Mouse (Mus musculus) right cerebral cortex, postnatal 25 days (tissue): ENCODE results near the gene Adipoq.
A peak's percentile ranks its signal among the peaks of the same experiment; 100 is the strongest.

Experiments
- DNase-seq: peaks from one replicate; pipeline ENCODE4 v3.0.0; 2022

Adipoq gene

GRCm38 (mm10) chr16:23117173-23117572 lies 29.2 kb upstream of the Adipoq start:
- DNase-seq = no peak

DNA sequence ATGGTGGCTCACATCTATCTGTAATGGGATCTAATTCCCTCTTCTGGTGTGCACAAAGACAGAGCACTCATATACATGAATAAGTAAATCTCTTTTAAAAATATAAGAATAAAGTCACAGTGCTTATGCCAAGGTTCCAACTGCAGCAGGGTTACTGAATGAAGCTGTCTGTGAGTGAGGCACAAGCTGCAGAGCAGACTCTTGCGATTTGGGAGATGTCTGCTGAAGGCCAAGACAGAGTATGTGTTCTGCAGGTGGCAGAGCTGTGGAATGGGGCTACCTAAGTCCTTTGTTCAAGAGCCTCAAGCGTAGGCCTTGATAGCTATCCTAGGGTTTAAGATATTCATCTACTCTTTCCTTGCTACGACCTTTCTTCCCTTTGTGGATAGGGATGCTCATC lies 23.9 kb upstream of the Adipoq start:
- DNase-seq = no peak

DNA sequence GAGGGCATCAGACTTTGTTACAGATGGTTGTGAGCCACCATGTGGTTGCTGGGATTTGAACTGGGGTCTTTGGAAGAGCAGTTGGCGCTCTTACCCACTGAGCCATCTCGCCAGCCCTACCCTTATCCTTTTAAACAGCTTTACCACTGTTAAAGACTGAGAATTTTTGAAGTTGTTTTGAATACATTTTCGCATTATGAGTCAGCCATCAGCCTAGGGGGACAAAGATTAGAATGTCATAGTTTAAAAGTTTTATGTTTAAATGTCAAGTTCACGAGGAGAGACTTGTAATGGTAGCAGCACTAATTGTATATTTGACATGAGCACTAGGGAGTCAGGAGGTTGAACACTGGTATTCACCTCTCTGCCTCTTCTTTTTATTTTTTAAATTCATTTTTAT lies 23.2 kb upstream of the Adipoq start:
- DNase-seq = no peak

GRCm38 (mm10) chr16:23124398-23124797 lies 21.9 kb upstream of the Adipoq start:
- DNase-seq = no peak

GRCm38 (mm10) chr16:23127311-23127672 lies 19.0 kb upstream of the Adipoq start:
- no peak for DNase-seq

GRCm38 (mm10) chr16:23127673-23128375 lies 18.5 kb upstream of the Adipoq start, which contains the start of gene Rfc4:
TSS of gene Rfc4 (minus strand) at chr16:23127737.
- peak; percentile 95 for DNase-seq

DNA sequence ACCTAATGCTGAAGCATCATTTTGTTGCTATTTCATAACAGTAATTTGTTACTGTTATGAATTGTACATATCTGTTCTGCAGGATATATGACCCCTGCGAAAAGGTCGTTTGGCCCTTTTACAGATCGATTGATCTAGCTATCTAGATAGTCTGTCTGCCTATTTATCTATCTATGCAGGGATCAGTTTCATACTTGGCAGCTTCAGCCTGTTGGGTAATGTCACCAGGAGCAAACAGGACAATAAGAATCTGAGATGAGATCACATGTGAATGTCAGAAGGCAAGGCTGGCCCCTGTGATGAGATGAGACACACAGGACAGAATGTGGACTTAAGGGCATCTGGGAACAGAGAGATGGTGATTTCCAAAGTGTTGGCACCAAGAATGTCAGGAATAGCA lies 16.0 kb upstream of the Adipoq start:
- no peak for DNase-seq

DNA sequence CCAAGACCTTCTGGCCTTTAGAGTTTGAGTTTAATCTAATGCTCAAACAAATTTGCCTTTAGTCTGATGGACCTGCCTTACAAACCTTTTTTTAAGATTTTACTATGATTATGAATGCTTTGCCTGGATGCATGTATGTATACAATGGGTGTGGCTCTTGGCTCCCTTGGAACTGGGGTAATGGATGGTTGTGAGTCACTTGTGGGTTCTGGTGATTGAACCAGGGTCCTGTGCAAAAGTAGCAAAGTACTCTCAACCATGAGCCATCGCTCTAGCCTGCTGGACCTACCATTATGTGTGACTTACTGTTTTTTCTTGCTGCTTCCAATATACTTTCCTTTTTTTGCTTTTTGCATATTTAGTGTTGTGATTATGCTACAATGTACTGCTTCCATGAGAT lies 14.0 kb upstream of the Adipoq start:
- DNase-seq = no peak

- no peak for DNase-seq
Observed at GRCm38 (mm10) chr16:23135421-23136149, 10.8 kb upstream of the Adipoq start.

DNA sequence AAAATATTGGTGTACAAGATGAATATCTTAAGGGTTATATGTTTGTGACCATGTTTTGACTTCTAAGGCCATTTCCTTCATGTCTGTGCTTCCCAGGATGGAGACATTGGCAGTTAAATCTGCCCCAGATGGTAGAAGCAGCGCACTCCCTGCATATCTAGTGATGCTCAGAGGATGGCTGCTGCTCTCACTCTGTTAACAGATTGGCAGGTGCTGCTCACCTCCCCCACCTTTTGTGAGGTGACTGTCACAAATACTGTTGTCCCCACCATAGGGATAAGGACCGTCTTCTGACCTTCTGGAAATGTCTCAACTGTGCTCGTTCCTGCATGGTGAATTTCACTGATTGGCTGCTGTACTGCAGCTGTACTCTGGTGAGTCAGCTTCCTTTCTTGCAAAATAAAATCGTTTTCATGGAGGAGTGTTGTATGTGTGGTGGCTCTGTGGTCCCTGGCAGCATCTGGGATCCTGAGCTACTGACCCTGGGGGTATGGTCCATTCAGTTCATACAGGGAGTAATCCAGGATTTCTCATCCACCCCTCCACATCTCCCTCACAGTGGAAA lies 9.8 kb upstream of the Adipoq start:
- no peak for DNase-seq

DNA sequence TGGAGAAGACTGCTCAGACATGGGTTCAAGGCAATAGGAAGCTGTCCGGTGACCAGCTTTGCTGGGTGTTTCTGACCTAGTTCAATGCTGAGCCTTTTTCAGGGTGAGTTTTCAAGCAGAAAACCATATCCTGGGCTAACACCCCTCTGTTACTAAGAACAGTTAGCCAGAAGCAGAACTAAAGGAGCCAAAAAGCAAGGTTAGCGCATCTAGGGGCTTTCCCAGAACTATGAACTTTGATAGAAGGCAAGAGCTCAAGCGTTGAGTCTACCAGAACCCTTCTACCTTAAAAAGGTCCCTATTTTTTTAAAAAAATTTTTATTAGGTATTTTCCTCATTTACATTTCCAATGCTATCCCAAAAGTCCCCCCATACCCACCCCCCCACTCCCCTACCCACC lies 5.4 kb upstream of the Adipoq start:
- DNase-seq = no peak

DNA sequence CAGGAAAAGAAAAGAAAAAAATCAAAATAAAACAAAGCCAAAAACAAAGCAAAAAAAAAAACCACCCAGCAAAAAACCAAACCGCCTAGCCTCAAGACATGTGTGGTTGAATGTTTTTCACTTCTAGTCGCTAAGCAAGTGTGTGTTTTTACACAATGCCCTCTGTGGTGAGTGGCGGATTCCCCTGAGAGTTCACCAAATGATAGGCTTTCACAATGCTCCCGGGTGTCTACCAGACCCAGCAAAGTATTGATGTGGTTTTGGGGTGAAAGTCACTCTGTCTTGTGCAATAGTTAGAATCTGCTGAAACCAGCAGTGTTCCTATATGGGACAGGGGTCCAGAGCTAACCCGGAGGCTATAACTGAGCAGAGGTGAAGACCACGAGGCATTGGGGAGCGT lies 2.0 kb upstream of the Adipoq start:
- DNase-seq = no peak

DNA sequence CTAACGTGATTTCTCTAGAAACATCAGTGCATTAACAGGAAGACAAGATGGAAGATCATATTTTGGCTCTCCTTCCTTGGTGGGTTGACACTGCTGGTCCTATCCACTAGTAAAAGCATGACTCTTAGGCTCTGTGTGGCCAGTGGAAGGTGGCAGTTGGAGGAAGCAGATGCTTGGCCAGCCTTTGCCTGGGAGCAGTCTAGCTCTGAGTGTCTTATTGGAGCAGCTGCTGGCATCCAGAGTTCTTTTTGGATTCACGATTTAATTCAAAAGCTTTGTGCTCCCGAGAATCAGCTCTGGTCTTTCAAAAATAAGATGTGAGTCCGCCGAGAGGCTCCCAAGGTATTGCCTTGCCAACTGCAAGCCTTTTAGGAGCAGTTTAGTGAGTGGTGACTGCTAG lies 1.1 kb upstream of the Adipoq start:
- DNase-seq = no peak

DNA sequence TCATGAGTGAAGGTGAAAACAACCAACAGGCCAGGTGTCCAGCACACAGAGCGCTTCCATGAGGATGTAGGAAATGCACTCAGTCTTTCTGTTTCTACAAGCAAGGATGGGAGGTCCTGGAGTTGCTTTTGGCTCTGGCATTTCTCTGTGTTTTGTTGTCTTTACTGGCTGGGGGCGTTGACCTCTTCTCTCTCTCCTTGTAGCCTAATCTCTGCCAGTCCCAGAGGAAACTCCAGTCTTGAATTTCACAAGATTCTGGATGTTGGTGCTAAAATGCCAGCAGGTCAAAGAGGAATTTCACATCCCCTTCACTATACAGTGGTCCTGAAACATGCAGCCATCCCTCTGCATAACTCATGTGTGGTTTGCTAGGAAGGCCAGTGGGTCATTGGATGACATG lies 2.6 kb downstream of the Adipoq start:
- no peak for DNase-seq

- no peak for DNase-seq
Observed at GRCm38 (mm10) chr16:23149396-23149795, 3.1 kb downstream of the Adipoq start.

- DNase-seq = no peak
Observed at GRCm38 (mm10) chr16:23151423-23151822, 5.1 kb downstream of the Adipoq start.

GRCm38 (mm10) chr16:23154261-23154660 lies 7.9 kb downstream of the Adipoq start:
- no peak for DNase-seq

DNA sequence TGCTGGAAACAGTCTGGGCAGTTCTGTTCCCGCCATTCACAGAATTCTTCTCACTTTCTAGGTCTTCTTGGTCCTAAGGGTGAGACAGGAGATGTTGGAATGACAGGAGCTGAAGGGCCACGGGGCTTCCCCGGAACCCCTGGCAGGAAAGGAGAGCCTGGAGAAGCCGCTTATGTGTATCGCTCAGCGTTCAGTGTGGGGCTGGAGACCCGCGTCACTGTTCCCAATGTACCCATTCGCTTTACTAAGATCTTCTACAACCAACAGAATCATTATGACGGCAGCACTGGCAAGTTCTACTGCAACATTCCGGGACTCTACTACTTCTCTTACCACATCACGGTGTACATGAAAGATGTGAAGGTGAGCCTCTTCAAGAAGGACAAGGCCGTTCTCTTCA lies 10.7 kb downstream of the Adipoq start:
- no peak for DNase-seq

GRCm38 (mm10) chr16:23158292-23158691 lies 12.0 kb downstream of the Adipoq start:
- no peak for DNase-seq

GRCm38 (mm10) chr16:23158957-23159356 lies 12.6 kb downstream of the Adipoq start:
- no peak for DNase-seq

- no peak for DNase-seq
Observed at GRCm38 (mm10) chr16:23159749-23160148, 13.4 kb downstream of the Adipoq start.

DNA sequence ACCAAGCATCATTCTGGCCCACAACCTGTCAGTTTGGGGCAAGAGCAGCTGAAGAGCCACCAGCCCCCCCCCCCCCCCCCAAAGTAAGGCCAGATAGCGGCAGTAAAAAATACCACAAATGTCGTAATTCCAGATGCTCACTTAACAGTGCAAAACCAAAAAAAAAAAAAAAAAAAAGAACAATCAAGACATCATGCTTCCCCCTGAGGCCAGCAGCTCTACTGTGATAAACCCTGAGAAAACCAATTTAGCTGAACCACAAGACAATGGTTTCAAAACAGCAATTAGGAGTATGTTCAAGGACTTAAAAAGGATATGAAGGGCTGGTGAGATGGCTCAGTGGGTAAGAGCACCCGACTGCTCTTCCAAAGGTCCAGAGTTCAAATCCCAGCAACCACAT lies 15.8 kb downstream of the Adipoq start:
- DNase-seq = no peak

- no peak for DNase-seq
Observed at GRCm38 (mm10) chr16:23164443-23164842, 18.1 kb downstream of the Adipoq start.

- DNase-seq = no peak
Observed at GRCm38 (mm10) chr16:23165441-23165840, 19.1 kb downstream of the Adipoq start.
